Mouse (Mus musculus) heart, adult 2 months (tissue): Measurements from ENCODE around the gene Fgfr2.

ENCODE experiments used
- CTCF ChIP-seq: fragments of 200-600 bp; IDR thresholded peaks from 2 replicates; pipeline ENCODE4 v1.8.1; 2022; ENCODE audit warnings: antibody characterized with exemption, mild to moderate bottlenecking, moderate library complexity
- EP300 ChIP-seq: fragments of 200-500 bp; IDR thresholded peaks from 2 replicates; pipeline ENCODE4 v1.6.1; 2011; ENCODE audit warnings: low read depth, low read length, control low read depth; ENCODE audit not compliant: insufficient read depth
- POLR2A ChIP-seq: fragments of 200-500 bp; IDR thresholded peaks from 2 replicates; pipeline ENCODE4 v1.6.1; 2011; ENCODE audit warnings: mild to moderate bottlenecking, low read depth, low read length, control low read depth; ENCODE audit not compliant: insufficient read depth

DNA sequence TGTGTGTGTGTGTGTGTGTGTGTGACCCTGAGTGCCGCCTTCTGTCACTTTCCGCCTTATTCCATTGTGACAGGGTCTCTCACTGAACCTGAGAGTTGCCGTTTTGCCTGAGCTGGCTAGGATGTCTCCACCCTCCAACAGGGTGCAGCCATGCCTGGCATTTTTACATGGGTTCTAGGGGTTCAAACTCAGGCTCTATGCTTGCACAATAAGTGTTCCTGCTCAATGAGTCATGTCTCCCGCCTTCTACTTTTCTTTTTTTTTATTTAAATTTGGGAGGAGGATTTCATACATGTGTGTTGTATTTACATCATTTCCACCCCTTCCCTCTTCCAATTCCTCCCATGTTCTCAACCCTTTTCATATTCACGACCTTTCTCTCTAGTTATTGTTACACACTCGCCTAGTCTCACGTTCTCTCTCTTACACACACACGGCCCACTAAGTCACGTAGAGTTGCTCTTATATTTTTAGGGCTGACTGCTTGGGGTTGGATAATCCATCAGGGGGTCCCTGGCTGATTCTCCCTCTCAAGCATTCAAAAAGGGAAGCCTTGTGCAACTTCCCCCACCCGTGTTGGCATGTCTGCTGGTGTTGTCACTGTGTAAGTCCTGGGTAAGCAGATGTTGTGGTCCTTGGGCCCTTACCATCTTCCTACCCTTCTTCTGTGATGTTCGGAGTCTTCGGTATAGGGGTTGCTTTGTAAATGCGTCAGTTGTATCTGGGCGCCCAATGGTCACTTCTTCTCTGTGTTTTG is 432.3 kb downstream of the Fgfr2 start:
- TF ChIP-seq CTCF = no peak
- no peak for TF ChIP-seq POLR2A
- no peak for TF ChIP-seq EP300
